Comparison of ENCODE assay signal across 23 mouse cellular contexts in genomic region chr10:34229491-34229890, GRCm38 (mm10). TPM values are rescaled to one million over a fixed set of nuclear protein-coding genes. Genes with fewer than 3 reads are reported as not detected.
DNase-seq lines count a peak whose midpoint lies in the region; ATAC-seq lines count a peak whose summit lies in the region.
"Had no signal": no experiment of that assay in that cellular context is flagged by ENCODE, and none has a peak within 500 bp of the region (broad histone marks: within the 10 kb centered on the region; RNA-seq: fewer than 3 reads in every experiment).

No protein-coding gene starts in this region.

- ATAC-seq in megakaryocyte, adult 5-6 weeks (ENCODE audit: poor library complexity, severe bottlenecking) = no peak
- ATAC-seq: activated CD4-positive, CD25-positive, alpha-beta regulatory T cell, adult 4 months; CD4-positive, CD25-positive, alpha-beta regulatory T cell, adult 4 months; forebrain, embryonic 14.5 days; forebrain, embryonic 16.5 days; Patski had no signal

- DNase-seq in heart, adult 11 months = peak; percentile 16
- no peak for DNase-seq in heart, postnatal 36 days
- DNase-seq in ES-CJ7 (ENCODE audit: low read depth, low spot score) (peak; percentile 72), R1 (ENCODE audit: low read depth, low spot score) (peak; percentile 65)
- DNase-seq in c-Kit-positive CD71-positive TER-119-positive erythroid progenitor cells, embryonic 14.5 days (ENCODE audit: low spot score) = no peak
- DNase-seq in lung, postnatal 14 days = no peak
- DNase-seq: adrenal gland, adult 8-10 months; adrenal gland, postnatal 14 days; adrenal gland, postnatal 36 days; B cell, adult 2 months; cerebellum, adult 11 months; cerebellum, adult 18-20 months; cerebellum, adult 8-10 months; cerebellum, adult 9-11 months; cerebellum, postnatal 14 days; cerebellum, postnatal 36 days; embryo, embryonic 11 days had no signal

- intact Hi-C loops in heart, postnatal 36 days (cut with DNase I) = no loop called here

RNA-seq across cellular contexts. Expression of gene Dse, which starts 22.0 kb away (rescaled TPM):
- total RNA-seq in heart, postnatal 36 days (2021) = 1 to 10 TPM; 5.8 to 6.4 TPM
- 21.7 and 26.5 TPM in 2 replicates for total RNA-seq in megakaryocyte, adult 5-6 weeks (2015)
- total RNA-seq in megakaryocyte, adult 5-6 weeks (2017) = 28.5 and 32.6 TPM in 2 replicates

RNA-seq across cellular contexts. Expression of gene Tspyl1, which starts 52.5 kb away (rescaled TPM):
- total RNA-seq in heart, postnatal 36 days (2021) = 10 to 100 TPM; 58.2 to 61.7 TPM
- 46.6 and 50.1 TPM in 2 replicates for total RNA-seq in megakaryocyte, adult 5-6 weeks (2015)
- 52.3 and 60.5 TPM in 2 replicates for total RNA-seq in megakaryocyte, adult 5-6 weeks (2017)

Comparison
In these comparisons a context has a peak if more than half of its experiments do, and no peak if none do; other contexts are left out.
1. DNase-seq: peak in heart, adult 11 months (single experiment), ES-CJ7 (single experiment) and R1 (single experiment); none in heart, postnatal 36 days (0 of 2), c-Kit-positive CD71-positive TER-119-positive erythroid progenitor cells, embryonic 14.5 days (single experiment) and lung, postnatal 14 days (single experiment).